Comparison of ENCODE assay signal across 8 mouse cellular contexts in the genomic region with DNA sequence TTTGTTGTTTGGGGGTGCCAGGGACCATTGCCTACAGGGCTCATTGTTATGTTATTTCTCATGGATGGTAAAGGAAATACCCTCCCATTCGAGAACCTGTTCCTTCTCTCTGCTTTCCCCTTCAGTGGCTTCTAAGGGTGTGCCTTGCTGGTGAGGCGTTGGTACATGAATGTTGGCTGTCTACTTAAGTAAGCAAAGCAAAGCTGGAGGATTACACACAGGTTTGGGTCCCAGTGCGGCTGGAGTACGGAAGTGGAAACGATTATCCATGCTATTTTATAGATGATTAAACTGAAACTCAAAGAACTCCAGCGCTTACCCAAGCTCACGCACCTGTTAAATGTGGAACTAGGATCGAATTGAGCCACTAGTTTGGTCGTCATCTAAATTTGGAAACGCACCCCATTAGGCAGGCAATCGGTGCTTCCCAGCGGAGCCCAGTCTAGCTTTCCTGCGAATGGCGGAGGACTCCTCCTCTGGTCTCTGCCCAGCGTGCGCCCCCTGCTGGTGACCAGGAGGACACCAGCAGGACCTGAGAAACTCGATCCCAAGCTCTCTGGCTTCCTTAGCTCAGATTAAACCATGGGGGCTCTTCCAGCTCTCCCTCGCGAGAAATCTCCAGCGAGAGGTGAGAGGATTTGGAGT. TPM values are rescaled to one million over a fixed set of nuclear protein-coding genes. Genes with fewer than 3 reads are reported as not detected.
DNase-seq lines count a peak whose midpoint lies in the region; ATAC-seq lines count a peak whose summit lies in the region.

No protein-coding gene starts in this region.

- peak; percentile 33 for DNase-seq in 3134 (ENCODE audit: extremely low read depth, insufficient read length, low spot score)
- peak; percentile 67 to 68 for DNase-seq in adrenal gland, postnatal 4 days (ENCODE audit: low spot score in 2 of 2)
- DNase-seq in heart, adult 8-10 months (ENCODE audit: low spot score): peak; percentile 79
- DNase-seq in kidney, adult 8-10 months: peak; percentile 68 to 72
- DNase-seq in spleen, adult 18-20 months: peak; percentile 43 to 76

- peak overlapping the region; percentile 69 for H3K4me2 ChIP-seq in embryonic facial prominence, embryonic 13.5 days
- peak overlapping the region; percentile 81 for H3K4me2 ChIP-seq in limb, embryonic 13.5 days (replicated peaks)
- H3K4me2 ChIP-seq in midbrain, embryonic 15.5 days: peak overlapping the region; percentile 71

- H3K36me3 ChIP-seq in embryonic facial prominence, embryonic 13.5 days: no peaks in the 10 kb centered on the region
- H3K36me3 ChIP-seq in limb, embryonic 13.5 days: no peaks in the 10 kb centered on the region
- H3K36me3 ChIP-seq in midbrain, embryonic 15.5 days (replicated peaks): no peaks in the 10 kb centered on the region

- peak; percentile 63; the same call in 1 of the 2 replicates for ATAC-seq in embryonic facial prominence, embryonic 13.5 days (ENCODE audit: insufficient number of reproducible peaks, insufficient read depth, low FRiP score, low TSS enrichment, low read depth)
- ATAC-seq in limb, embryonic 13.5 days (ENCODE audit: low FRiP score, low read depth): peak; percentile 78; the same call in 1 of the 2 replicates
- peak; percentile 83 for ATAC-seq in midbrain, embryonic 15.5 days (replicated peaks)

- peak overlapping the region; percentile 48 for H3K27ac ChIP-seq in embryonic facial prominence, embryonic 13.5 days
- H3K27ac ChIP-seq in limb, embryonic 13.5 days: peak overlapping the region; percentile 55; the same call in 1 of the 2 replicates
- H3K27ac ChIP-seq in midbrain, embryonic 15.5 days: peak overlapping the region; percentile 46

- WGBS in embryonic facial prominence, embryonic 13.5 days: under 1% methylated on average over 20 of the region's 20 CpGs
- WGBS in limb, embryonic 13.5 days: under 1% methylated on average over 20 of the region's 20 CpGs
- under 1% methylated on average over 20 of the region's 20 CpGs for WGBS in midbrain, embryonic 15.5 days

- H3K27me3 ChIP-seq in embryonic facial prominence, embryonic 13.5 days: peaks cover 22% of the 10 kb centered on the region
- H3K27me3 ChIP-seq in limb, embryonic 13.5 days: peaks cover 16% of the 10 kb centered on the region; the same call in 1 of the 2 replicates
- no peaks in the 10 kb centered on the region for H3K27me3 ChIP-seq in midbrain, embryonic 15.5 days (replicated peaks)

- peaks cover 33% of the 10 kb centered on the region for H3K4me1 ChIP-seq in embryonic facial prominence, embryonic 13.5 days
- peaks cover 34% of the 10 kb centered on the region for H3K4me1 ChIP-seq in limb, embryonic 13.5 days
- H3K4me1 ChIP-seq in midbrain, embryonic 15.5 days: peaks cover 36% of the 10 kb centered on the region

- peak overlapping the region; percentile 44; the same call in 1 of the 2 replicates for H3K9ac ChIP-seq in embryonic facial prominence, embryonic 13.5 days
- peak overlapping the region; percentile 57 for H3K9ac ChIP-seq in limb, embryonic 13.5 days
- H3K9ac ChIP-seq in midbrain, embryonic 15.5 days: peak overlapping the region; percentile 33

- H3K4me3 ChIP-seq in embryonic facial prominence, embryonic 13.5 days: peak overlapping the region; percentile 44
- peak overlapping the region; percentile 45 for H3K4me3 ChIP-seq in limb, embryonic 13.5 days
- H3K4me3 ChIP-seq in midbrain, embryonic 15.5 days: peak overlapping the region; percentile 36

- H3K9me3 ChIP-seq in embryonic facial prominence, embryonic 13.5 days: no peaks in the 10 kb centered on the region
- H3K9me3 ChIP-seq in limb, embryonic 13.5 days: no peaks in the 10 kb centered on the region
- no peaks in the 10 kb centered on the region for H3K9me3 ChIP-seq in midbrain, embryonic 15.5 days

RNA-seq across cellular contexts. Expression of a gene that starts 5.3 kb away (rescaled TPM):
- total RNA-seq in adrenal gland, postnatal 4 days (2021): 1 to 10 TPM; 1.6 to 1.8 TPM
- polyA plus RNA-seq in embryonic facial prominence, embryonic 13.5 days (2015; fragmentation: Nextera tagmentation; extraction: Ambion mirVana): 0.99 and 1.2 TPM in 2 replicates
- 1 to 10 TPM in 2 of 4 experiments, under 1 TPM in 2; 0.69 to 1.1 (median 0.99) TPM for total RNA-seq in heart, adult 8-10 months (2022)
- 1.1 and 1.7 TPM in 2 replicates for polyA plus RNA-seq in limb, embryonic 13.5 days (2015; fragmentation: Nextera tagmentation; extraction: Ambion mirVana)
- 0.17 and 0.45 TPM in 2 replicates for polyA plus RNA-seq in midbrain, embryonic 15.5 days (2015; fragmentation: Nextera tagmentation; extraction: Ambion mirVana)

Comparison
In these comparisons a context has a peak if more than half of its experiments do, and no peak if none do; other contexts are left out.
1. Peak in every context shown above with its lines: DNase-seq, ATAC-seq, H3K4me3 ChIP-seq and H3K27ac ChIP-seq.